Mouse (Mus musculus): Measurements from ENCODE around the gene Cpm. TPM values are rescaled to one million over a fixed set of nuclear protein-coding genes. Genes with fewer than 3 reads are reported as not detected.
"Not testable (repeated sequence)": the region's sequence is repeated elsewhere in the genome, so short reads cannot be mapped to it uniquely, and the experiment has no call there.

The Cpm gene
- total RNA-seq, 2 experiments from 2014 or later = 6.2 to 7.4 TPM

DNA sequence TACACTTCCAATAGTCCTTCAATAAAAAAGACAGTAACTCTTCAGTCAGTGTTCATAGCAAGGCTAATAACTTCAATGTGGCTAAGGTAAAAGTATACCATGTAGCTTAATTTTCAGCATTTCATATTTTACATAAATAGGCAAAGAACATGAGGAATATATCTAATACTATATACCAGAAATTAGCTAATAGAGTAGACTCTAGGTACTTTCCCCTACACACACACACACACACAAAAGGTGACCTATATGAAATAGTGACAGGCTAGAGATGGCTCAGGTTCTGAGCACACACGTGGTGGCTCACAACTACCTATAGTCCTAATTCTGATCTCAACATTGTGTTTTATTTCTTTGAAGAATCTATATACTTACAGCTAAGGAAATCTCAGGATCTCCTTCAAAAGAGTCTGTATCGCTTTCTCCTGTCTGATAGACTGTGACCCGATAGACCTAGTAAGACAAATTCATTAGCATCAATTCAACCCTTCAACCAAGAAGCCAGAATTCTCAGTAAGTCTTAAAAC, 61.5 kb downstream of the Cpm start:
- intact Hi-C loops (cut with DNase I; ENCODE audit: low total_unique reads) = no loop called here

DNA sequence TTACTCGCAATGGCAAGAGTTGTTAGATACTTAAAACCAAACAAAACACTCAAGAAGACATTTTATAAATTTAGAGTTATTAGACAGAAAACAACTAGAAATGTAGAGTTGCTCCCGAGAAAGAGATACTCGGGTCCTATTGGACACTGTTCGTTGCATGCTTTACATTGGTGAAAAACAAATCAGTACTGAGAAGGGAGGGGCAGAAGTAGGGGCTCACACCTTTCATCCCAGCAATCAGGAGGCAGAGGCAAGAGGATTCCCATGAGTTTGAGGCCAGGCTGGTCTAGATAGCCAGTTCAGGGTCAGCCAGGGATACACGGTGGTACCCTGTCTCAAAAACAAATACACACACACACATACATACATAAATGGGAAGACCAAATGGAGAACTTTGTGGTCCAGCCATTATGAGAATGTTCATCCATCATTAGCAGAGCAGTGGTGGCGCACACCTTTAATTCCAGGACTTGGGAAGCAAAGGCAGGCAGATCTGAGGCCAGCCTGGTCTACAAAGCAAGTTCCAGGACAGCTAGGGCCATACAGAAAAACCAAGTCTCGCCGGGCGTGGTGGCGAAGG, 62.2 kb downstream of the Cpm start:
- no peak for DNase-seq
- intact Hi-C loops (cut with DNase I; ENCODE audit: low total_unique reads) = no loop called here

More for the DNA sequence above, 61.5 kb downstream of the Cpm start:
- no peak for DNase-seq

GRCm38 (mm10) chr10:117692173-117692572, 62.9 kb downstream of the Cpm start:
- intact Hi-C loops (cut with DNase I; ENCODE audit: low total_unique reads) = no loop called here
- DNase-seq = no peak

GRCm38 (mm10) chr10:117692953-117693352, 63.7 kb downstream of the Cpm start:
- intact Hi-C loops (cut with DNase I; ENCODE audit: low total_unique reads) = no loop called here
- no peak for DNase-seq

- DNase-seq = no peak
- intact Hi-C loops (cut with DNase I; ENCODE audit: low total_unique reads) = no loop called here
Observed at GRCm38 (mm10) chr10:117694255-117694953, 65.1 kb downstream of the Cpm start.

GRCm38 (mm10) chr10:117695027-117695426, 65.7 kb downstream of the Cpm start:
- intact Hi-C loops (cut with DNase I; ENCODE audit: low total_unique reads) = no loop called here
- no peak for DNase-seq

GRCm38 (mm10) chr10:117695605-117696004, 66.3 kb downstream of the Cpm start:
- intact Hi-C loops (cut with DNase I; ENCODE audit: low total_unique reads) = no loop called here
- DNase-seq = no peak

DNA sequence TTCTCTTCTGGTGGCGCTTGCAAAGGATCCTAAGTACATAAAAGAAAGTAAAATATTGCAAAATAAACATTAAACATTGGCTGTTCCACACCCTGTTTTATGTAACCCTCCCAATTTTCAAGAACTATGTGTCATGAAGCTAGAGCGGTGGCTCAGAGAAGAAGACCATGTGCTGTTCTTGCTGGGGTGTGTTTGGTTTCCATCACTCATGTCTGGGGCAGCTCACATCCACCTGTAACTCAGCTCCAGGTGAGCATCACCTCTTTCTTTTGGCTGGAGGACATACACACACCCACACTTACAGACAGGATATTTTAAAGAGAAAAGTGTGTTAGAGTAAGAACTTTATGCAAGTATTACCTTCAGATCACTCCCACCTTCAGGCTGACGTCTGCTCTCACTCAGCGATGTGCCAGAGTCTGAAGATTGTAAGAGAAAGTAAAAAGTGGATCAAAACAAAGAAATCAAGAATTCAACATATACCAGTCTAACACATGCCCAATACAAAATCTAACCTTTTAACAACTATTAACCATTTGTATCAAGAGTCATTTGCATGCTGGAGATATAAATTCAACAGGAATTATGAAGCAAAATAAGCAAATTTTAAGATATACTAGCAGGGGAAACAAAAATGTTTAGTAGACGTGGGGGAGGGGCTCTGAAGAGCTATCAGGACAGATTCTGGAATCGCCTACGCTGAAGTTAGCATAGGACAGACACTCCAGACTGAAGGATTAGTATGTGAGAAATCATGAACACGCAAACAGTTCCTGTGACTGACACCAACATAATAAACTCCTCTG, 66.9 kb downstream of the Cpm start:
- intact Hi-C loops (cut with DNase I; ENCODE audit: low total_unique reads) = no loop called here
- no peak for DNase-seq

DNA sequence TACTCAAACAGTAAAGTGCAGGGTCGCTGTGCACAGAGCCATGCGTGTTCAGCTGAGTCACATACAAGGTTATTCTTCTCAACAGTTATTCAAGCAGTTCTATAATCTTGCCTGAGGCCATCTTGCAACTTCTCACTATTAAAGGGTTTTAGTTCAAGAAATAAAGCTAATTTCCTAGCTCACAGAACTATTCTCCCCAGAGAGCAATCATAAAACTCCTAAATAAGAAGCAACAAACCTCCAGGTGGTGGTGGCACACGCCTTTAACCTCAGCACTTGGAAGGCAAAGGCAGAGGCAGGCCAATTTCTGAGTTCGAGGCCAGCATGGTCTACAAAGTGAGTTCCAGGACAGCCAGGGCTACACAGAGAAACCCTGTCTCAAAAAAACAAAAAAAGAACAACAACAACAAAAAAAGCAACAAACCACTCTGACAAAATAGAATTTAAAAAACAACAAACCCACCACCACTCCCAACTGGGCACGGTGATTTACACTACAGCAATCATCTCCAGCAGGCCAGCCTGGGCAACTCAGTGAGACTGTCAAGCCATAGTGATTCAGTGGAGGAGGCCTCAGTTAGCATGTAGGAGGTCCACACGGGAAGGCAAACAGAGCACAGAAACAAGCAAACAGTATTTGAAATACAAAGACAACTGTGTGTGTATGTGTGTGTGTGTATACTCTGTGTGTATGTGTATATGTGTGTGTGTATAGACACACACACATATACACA, 67.7 kb downstream of the Cpm start:
- DNase-seq = no peak
- intact Hi-C loops (cut with DNase I; ENCODE audit: low total_unique reads) = no loop called here

DNA sequence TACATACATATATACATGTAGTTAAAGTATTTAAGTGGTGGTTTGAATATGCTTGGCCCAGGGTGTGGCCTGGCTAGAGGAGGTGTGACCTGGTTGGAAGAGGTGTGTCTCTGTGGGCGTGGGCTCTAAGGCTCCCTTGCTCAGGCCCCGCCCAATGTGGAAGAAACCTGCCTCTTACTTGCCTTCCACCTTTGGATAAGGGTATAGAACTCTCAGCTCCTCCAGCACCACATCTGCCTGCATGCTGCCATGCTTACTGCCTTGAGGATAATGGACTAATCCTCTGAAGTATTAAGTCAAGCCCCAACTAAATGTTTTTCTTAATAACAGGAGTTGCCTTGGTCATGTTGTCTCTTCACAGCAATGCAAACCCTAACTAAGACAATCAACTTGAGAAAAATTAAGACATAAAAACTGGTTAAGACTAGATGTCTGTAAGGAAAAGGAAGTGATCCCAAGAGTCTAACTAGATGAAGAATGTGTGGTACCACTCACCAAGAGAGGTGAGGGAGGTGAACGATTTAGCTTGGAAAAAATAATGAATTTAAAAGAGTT, 68.3 kb downstream of the Cpm start:
- intact Hi-C loops (cut with DNase I; ENCODE audit: low total_unique reads) = no loop called here
- DNase-seq = no peak

DNA sequence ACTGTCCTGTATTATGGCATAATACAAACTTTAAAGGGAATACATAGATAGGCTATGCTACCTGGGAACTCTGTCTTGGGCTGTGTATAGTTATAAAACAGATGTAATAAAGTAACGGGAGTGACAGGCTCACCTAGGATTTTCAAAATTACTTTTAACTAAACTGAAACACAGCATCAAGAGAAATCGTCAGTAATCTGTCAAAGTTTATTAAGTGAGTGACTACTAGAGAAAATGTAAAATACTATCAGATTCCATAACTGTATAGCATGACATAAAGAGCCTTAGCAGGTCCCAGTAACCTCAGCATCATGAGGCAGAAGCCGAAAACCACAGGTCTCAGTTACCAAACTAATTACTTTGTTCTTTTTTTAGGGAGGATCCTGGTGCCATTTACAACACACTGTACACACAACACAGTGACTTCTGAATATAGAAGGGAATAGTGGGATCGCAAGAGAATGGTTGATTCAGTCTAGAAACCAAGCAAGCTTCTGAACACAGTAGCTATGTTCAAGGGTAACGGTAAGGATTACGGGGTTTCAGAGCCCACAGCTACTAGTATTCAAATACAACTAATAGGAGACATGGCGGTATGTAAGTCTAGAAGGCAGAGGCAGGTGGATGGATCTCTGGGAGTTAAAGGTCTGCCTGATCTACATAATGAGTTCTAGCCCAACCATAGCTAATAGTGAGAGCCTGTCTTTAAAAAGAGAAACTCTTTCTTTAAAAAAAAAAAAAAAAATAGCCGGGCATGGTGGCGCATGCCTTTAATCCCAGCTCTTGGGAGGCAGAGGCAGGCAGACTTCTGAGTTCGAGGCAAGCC, 69.2 kb downstream of the Cpm start:
- no peak for DNase-seq
- intact Hi-C loops (cut with DNase I; ENCODE audit: low total_unique reads) = no loop called here

DNA sequence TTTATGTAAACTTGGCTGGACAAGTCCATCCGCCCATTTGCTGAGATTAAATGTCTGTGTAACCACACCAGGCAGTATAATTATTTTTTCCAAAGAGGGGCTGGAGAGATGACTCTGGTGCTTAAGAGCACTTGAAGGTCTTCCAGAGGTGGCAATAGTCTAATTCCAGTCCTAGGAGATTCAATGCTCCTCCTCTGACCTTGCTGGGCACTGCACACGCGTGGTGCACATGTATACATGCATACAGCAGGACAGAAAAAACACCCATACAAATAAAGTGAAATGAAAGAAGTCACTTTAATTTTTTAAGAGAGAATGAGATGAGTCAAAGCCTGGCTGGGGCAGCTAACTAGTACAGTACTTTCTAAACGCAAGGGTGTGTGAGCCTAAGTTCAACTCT, 70.6 kb downstream of the Cpm start:
- DNase-seq = no peak
- intact Hi-C loops (cut with DNase I; ENCODE audit: low total_unique reads) = no loop called here

- no peak for DNase-seq
- intact Hi-C loops (cut with DNase I; ENCODE audit: low total_unique reads) = no loop called here
Observed at GRCm38 (mm10) chr10:117700450-117700849, 71.2 kb downstream of the Cpm start.

- intact Hi-C loops (cut with DNase I; ENCODE audit: low total_unique reads) = no loop called here
- no peak for DNase-seq
Observed at GRCm38 (mm10) chr10:117701034-117701829, 71.9 kb downstream of the Cpm start.

- no peak for DNase-seq
- intact Hi-C loops (cut with DNase I; ENCODE audit: low total_unique reads) = no loop called here
Observed at GRCm38 (mm10) chr10:117702024-117702833, 72.9 kb downstream of the Cpm start.

DNA sequence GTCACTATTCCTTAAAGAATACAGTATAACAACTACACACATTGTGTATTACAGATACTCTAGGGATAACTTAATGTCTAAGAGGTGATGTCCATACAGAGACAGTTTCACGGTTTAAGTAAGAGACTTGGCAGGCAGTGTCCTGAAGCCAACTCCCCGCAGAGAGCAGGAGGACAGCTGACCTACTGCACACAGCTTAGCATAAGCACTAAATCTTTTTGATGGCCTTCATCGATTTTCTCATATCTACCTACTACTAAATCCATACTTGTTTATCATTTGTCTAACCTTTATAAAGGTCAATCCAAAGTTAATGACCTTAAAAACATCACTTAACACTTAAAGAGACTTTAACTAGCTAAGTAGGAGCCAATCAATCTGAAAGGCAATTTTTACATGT, 74.2 kb downstream of the Cpm start:
- intact Hi-C loops (cut with DNase I; ENCODE audit: low total_unique reads) = no loop called here
- no peak for DNase-seq

- intact Hi-C loops (cut with DNase I; ENCODE audit: low total_unique reads); DNase-seq: not testable (repeated sequence)
Observed at GRCm38 (mm10) chr10:117704314-117704963, 75.1 kb downstream of the Cpm start.

Measured in gastrocnemius, postnatal 14 days (tissue).